Mouse (Mus musculus) heart, embryonic 11.5 days (tissue): ENCODE results near the gene Tbc1d30. TPM values are rescaled to one million over a fixed set of nuclear protein-coding genes. Genes with fewer than 3 reads are reported as not detected.

Source experiments
- ATAC-seq: fragments of 200-750 bp; cut with Nextera tagmentation; replicated peaks from 2 replicates; pipeline ENCODE4 v1.8.0; 2017; ENCODE audit warnings: moderate library complexity; ENCODE audit not compliant: insufficient number of reproducible peaks, low FRiP score, low TSS enrichment
- H3K27ac ChIP-seq: fragments of 300-500 bp; sonication (generic); 2 replicates; pipeline ENCODE4 v1.5.1; 2014; ENCODE audit warnings: mild to moderate bottlenecking, low read depth, low read length
- H3K27me3 ChIP-seq: fragments of 300-500 bp; sonication (generic); 2 replicates; pipeline ENCODE4 v1.6.1; 2014; ENCODE audit warnings: mild to moderate bottlenecking, low read length, mixed read lengths; ENCODE audit not compliant: control insufficient read depth, insufficient read depth
- H3K36me3 ChIP-seq: fragments of 300-500 bp; sonication (generic); 2 replicates; pipeline ENCODE4 v1.6.1; 2014; ENCODE audit warnings: mild to moderate bottlenecking, low read length, moderate library complexity, mixed read lengths; ENCODE audit not compliant: control insufficient read depth, insufficient read depth
- H3K4me1 ChIP-seq: fragments of 300-500 bp; sonication (generic); 2 replicates; pipeline ENCODE4 v1.6.1; 2014; ENCODE audit warnings: low read length; ENCODE audit not compliant: control insufficient read depth, insufficient read depth
- H3K4me2 ChIP-seq: fragments of 300-500 bp; sonication (generic); 2 replicates; pipeline ENCODE4 v1.6.1; 2014; ENCODE audit warnings: mild to moderate bottlenecking, moderate library complexity
- H3K4me3 ChIP-seq: fragments of 300-500 bp; sonication (generic); 2 replicates; pipeline ENCODE4 v1.5.1; 2014; ENCODE audit warnings: low read depth, low read length
- H3K9ac ChIP-seq: fragments of 300-500 bp; sonication (generic); 2 replicates; pipeline ENCODE4 v1.6.1; 2014; ENCODE audit warnings: mild to moderate bottlenecking, low read depth, low read length, moderate library complexity
- H3K9me3 ChIP-seq: fragments of 300-500 bp; sonication (generic); replicated peaks from 2 replicates; pipeline ENCODE4 v1.6.1; 2016; ENCODE audit warnings: low read length; ENCODE audit not compliant: control insufficient read depth
- WGBS: fragments of 180-500 bp; shearing (Covaris S2); extraction: QIAGEN DNeasy Blood & Tissue Kit; methylation state at CpG from one replicate; pipeline ENCODE4 v1.1.7; 2014; ENCODE audit not compliant: insufficient replicate concordance; 5-methylcytosine and 5-hydroxymethylcytosine counted together
- polyA plus RNA-seq: library from polyadenylated mRNA; unstranded; fragments of >200 nt; fragmentation: Nextera tagmentation; extraction: Ambion mirVana; gene quantifications from 2 replicates; pipeline ENCODE4 v1.2.1, GENCODE M21; 2014

The Tbc1d30 gene
- polyA plus RNA-seq, 1 experiment from 2014 or later = 1.5 TPM

GRCm38 (mm10) chr10:121243373-121244207 is 107.5 kb downstream of the Tbc1d30 start:
- H3K9ac ChIP-seq = no peak overlapping the region
- no peak for ATAC-seq
- H3K4me3 ChIP-seq = no peak overlapping the region
- no peaks in the 10 kb centered on the region for H3K36me3 ChIP-seq
- no peak overlapping the region for H3K27ac ChIP-seq
- H3K27me3 ChIP-seq = no peaks in the 10 kb centered on the region
- no peak overlapping the region for H3K4me2 ChIP-seq
- WGBS = 83% methylated on average over 23 of the region's 23 CpGs
- H3K9me3 ChIP-seq = no peaks in the 10 kb centered on the region
- no peaks in the 10 kb centered on the region for H3K4me1 ChIP-seq

GRCm38 (mm10) chr10:121242596-121242995 is 108.5 kb downstream of the Tbc1d30 start:
- Histone ChIP-seq H3K27ac (no peak overlapping the region), H3K9ac (no peak overlapping the region), H3K4me1 (no peaks in the 10 kb centered on the region), H3K4me3 (no peak overlapping the region), H3K27me3 (no peaks in the 10 kb centered on the region), H3K9me3 (no peaks in the 10 kb centered on the region), H3K4me2 (no peak overlapping the region), H3K36me3 (no peaks in the 10 kb centered on the region)
- ATAC-seq = no peak
- WGBS = 89% methylated on average over 10 of the region's 10 CpGs

GRCm38 (mm10) chr10:121239065-121239464 is 112.0 kb downstream of the Tbc1d30 start:
- no peak overlapping the region for H3K4me2 ChIP-seq
- no peak overlapping the region for H3K4me3 ChIP-seq
- H3K27me3 ChIP-seq = no peaks in the 10 kb centered on the region
- no peaks in the 10 kb centered on the region for H3K36me3 ChIP-seq
- no peak overlapping the region for H3K27ac ChIP-seq
- no peaks in the 10 kb centered on the region for H3K4me1 ChIP-seq
- no peak for ATAC-seq
- no peak overlapping the region for H3K9ac ChIP-seq
- H3K9me3 ChIP-seq = no peaks in the 10 kb centered on the region
- 87% methylated on average over 10 of the region's 10 CpGs for WGBS

- Histone ChIP-seq H3K27me3 (no peaks in the 10 kb centered on the region), H3K9ac (no peak overlapping the region), H3K4me1 (no peaks in the 10 kb centered on the region), H3K36me3 (no peaks in the 10 kb centered on the region), H3K9me3 (no peaks in the 10 kb centered on the region), H3K4me3 (no peak overlapping the region), H3K4me2 (no peak overlapping the region), H3K27ac (no peak overlapping the region)
- no peak for ATAC-seq
- WGBS = 78% methylated on average over 16 of the region's 16 CpGs
These were observed 112.5 kb downstream of the Tbc1d30 start for GRCm38 (mm10) chr10:121238551-121238950.

GRCm38 (mm10) chr10:121237377-121237776 is 113.7 kb downstream of the Tbc1d30 start:
- Histone ChIP-seq H3K27me3 (no peaks in the 10 kb centered on the region), H3K9me3 (no peaks in the 10 kb centered on the region), H3K9ac (no peak overlapping the region), H3K4me2 (no peak overlapping the region), H3K4me3 (no peak overlapping the region), H3K36me3 (no peaks in the 10 kb centered on the region), H3K27ac (no peak overlapping the region), H3K4me1 (no peaks in the 10 kb centered on the region)
- ATAC-seq = no peak
- WGBS = 66% methylated on average over 5 of the region's 5 CpGs

- H3K4me2 ChIP-seq = no peak overlapping the region
- H3K4me3 ChIP-seq = no peak overlapping the region
- H3K27ac ChIP-seq = no peak overlapping the region
- WGBS = 75% methylated on average over 10 of the region's 10 CpGs
- no peaks in the 10 kb centered on the region for H3K27me3 ChIP-seq
- H3K4me1 ChIP-seq = no peaks in the 10 kb centered on the region
- no peaks in the 10 kb centered on the region for H3K36me3 ChIP-seq
- H3K9ac ChIP-seq = no peak overlapping the region
- ATAC-seq = no peak
- no peaks in the 10 kb centered on the region for H3K9me3 ChIP-seq
These were observed 115.8 kb downstream of the Tbc1d30 start for GRCm38 (mm10) chr10:121235167-121235824.

GRCm38 (mm10) chr10:121234476-121234875 is 116.6 kb downstream of the Tbc1d30 start:
- Histone ChIP-seq H3K4me3 (no peak overlapping the region), H3K36me3 (no peaks in the 10 kb centered on the region), H3K27ac (no peak overlapping the region), H3K4me1 (no peaks in the 10 kb centered on the region), H3K9ac (no peak overlapping the region), H3K27me3 (no peaks in the 10 kb centered on the region), H3K9me3 (no peaks in the 10 kb centered on the region), H3K4me2 (no peak overlapping the region)
- 81% methylated on average over 3 of the region's 3 CpGs for WGBS
- ATAC-seq = no peak

GRCm38 (mm10) chr10:121228422-121228953 is 122.6 kb downstream of the Tbc1d30 start:
- ATAC-seq = no peak
- 84% methylated on average over 15 of the region's 15 CpGs for WGBS
- no peaks in the 10 kb centered on the region for H3K4me1 ChIP-seq
- H3K9ac ChIP-seq = no peak overlapping the region
- H3K4me3 ChIP-seq = no peak overlapping the region
- H3K36me3 ChIP-seq = no peaks in the 10 kb centered on the region
- H3K27me3 ChIP-seq = no peaks in the 10 kb centered on the region
- H3K27ac ChIP-seq = no peak overlapping the region
- H3K9me3 ChIP-seq = no peaks in the 10 kb centered on the region
- no peak overlapping the region for H3K4me2 ChIP-seq
